Mouse (Mus musculus): Measurements from ENCODE around the gene Dock1.

GRCm38 (mm10) chr7:135157571-135157970, 487.1 kb downstream of the Dock1 start:
- no peak for TF ChIP-seq CTCF (IDR thresholded peaks at IDR 0.05)
- no peak for TF ChIP-seq EP300 (IDR thresholded peaks at IDR 0.05)

Data from lung, postnatal 0 days (tissue).